Mouse (Mus musculus) hindbrain, embryonic 16.5 days (tissue): ENCODE results near the gene Prdx6. TPM values are rescaled to one million over a fixed set of nuclear protein-coding genes. Genes with fewer than 3 reads are reported as not detected.
"Not testable (repeated sequence)": the region's sequence is repeated elsewhere in the genome, so short reads cannot be mapped to it uniquely, and the experiment has no call there.

ENCODE experiments used
- ATAC-seq: fragments of 200-750 bp; cut with Nextera tagmentation; 2 replicates; pipeline ENCODE4 v1.8.0; 2017; ENCODE audit warnings: moderate TSS enrichment, moderate library complexity
- H3K27ac ChIP-seq: fragments of 300-500 bp; sonication (generic); 2 replicates; pipeline ENCODE4 v1.5.1; 2014; ENCODE audit warnings: low read depth, mild to moderate bottlenecking, control low read depth, low read length, moderate library complexity
- H3K27me3 ChIP-seq: fragments of 300-500 bp; sonication (generic); replicated peaks from 2 replicates; pipeline ENCODE4 v1.6.1; 2014; ENCODE audit warnings: low read length; ENCODE audit not compliant: control insufficient read depth, insufficient read depth
- H3K36me3 ChIP-seq: fragments of 300-500 bp; sonication (generic); 2 replicates; pipeline ENCODE4 v1.6.1; 2014; ENCODE audit warnings: mild to moderate bottlenecking, low read length, moderate library complexity, mixed read lengths; ENCODE audit not compliant: control insufficient read depth, insufficient read depth
- H3K4me1 ChIP-seq: fragments of 300-500 bp; sonication (generic); 2 replicates; pipeline ENCODE4 v1.6.1; 2014; ENCODE audit warnings: low read depth, low read length; ENCODE audit not compliant: control insufficient read depth, insufficient read depth
- H3K4me2 ChIP-seq: fragments of 300-500 bp; sonication (generic); 2 replicates; pipeline ENCODE4 v1.6.1; 2014; ENCODE audit warnings: mild to moderate bottlenecking, low read length, control low read depth, moderate library complexity
- H3K4me3 ChIP-seq: fragments of 300-500 bp; sonication (generic); 2 replicates; pipeline ENCODE4 v1.5.1; 2014; ENCODE audit warnings: mild to moderate bottlenecking, low read length, control low read depth, moderate library complexity
- H3K9ac ChIP-seq: fragments of 300-500 bp; sonication (generic); 2 replicates; pipeline ENCODE4 v1.6.1; 2014; ENCODE audit warnings: low read depth, mild to moderate bottlenecking, control low read depth, low read length, moderate library complexity
- H3K9me3 ChIP-seq: fragments of 300-500 bp; sonication (generic); 2 replicates; pipeline ENCODE4 v1.6.1; 2014; ENCODE audit warnings: mild to moderate bottlenecking, low read length, moderate library complexity; ENCODE audit not compliant: control insufficient read depth
- WGBS: fragments of 180-500 bp; shearing (Covaris S2); extraction: QIAGEN DNeasy Blood & Tissue Kit; methylation state at CpG from one replicate; pipeline ENCODE4 v1.1.7; 2014; 5-methylcytosine and 5-hydroxymethylcytosine counted together
- polyA plus RNA-seq: library from polyadenylated mRNA; unstranded; fragments of >200 nt; fragmentation: Nextera tagmentation; extraction: Ambion mirVana; gene quantifications from 2 replicates; pipeline ENCODE4 v1.2.1, GENCODE M21; 2015

Gene Prdx6
- polyA plus RNA-seq, 1 experiment from 2014 or later: 208 TPM

- not testable (repeated sequence) for H3K4me1 ChIP-seq, ATAC-seq, H3K36me3 ChIP-seq, H3K27me3 ChIP-seq, H3K9me3 ChIP-seq
- Histone ChIP-seq H3K9ac (peak overlapping the region; percentile 35), H3K4me2 (peak overlapping the region; percentile 77), H3K4me3 (peak overlapping the region; percentile 41), H3K27ac (peak overlapping the region; percentile 52)
- 41% methylated on average over 11 of the region's 11 CpGs for WGBS
These were observed 54.7 kb downstream of the Prdx6 start for GRCm38 (mm10) chr1:161196364-161196763.

- H3K27me3 ChIP-seq: no peaks in the 10 kb centered on the region
- no peaks in the 10 kb centered on the region for H3K9me3 ChIP-seq
- peak overlapping the region; percentile 41 for H3K4me3 ChIP-seq
- peak overlapping the region; percentile 35 for H3K9ac ChIP-seq
- peak; percentile 96 for ATAC-seq
- peaks cover 4% of the 10 kb centered on the region; the same call in 1 of the 2 replicates for H3K4me1 ChIP-seq
- peak overlapping the region; percentile 52 for H3K27ac ChIP-seq
- under 1% methylated on average over 16 of the region's 16 CpGs for WGBS
- peak overlapping the region; percentile 77 for H3K4me2 ChIP-seq
- no peaks in the 10 kb centered on the region for H3K36me3 ChIP-seq
These were observed 55.3 kb downstream of the Prdx6 start for GRCm38 (mm10) chr1:161195541-161196351.

GRCm38 (mm10) chr1:161190253-161190910, 60.6 kb downstream of the Prdx6 start:
- Histone ChIP-seq H3K4me3 (no peak overlapping the region), H3K36me3 (no peaks in the 10 kb centered on the region), H3K27ac (no peak overlapping the region), H3K4me1 (no peaks in the 10 kb centered on the region), H3K27me3 (no peaks in the 10 kb centered on the region), H3K4me2 (no peak overlapping the region), H3K9ac (no peak overlapping the region), H3K9me3 (0 out of 2 replicates have a peak, but pooled peaks cover 2% of the 10 kb centered on the region)
- ATAC-seq: no peak
- 80% methylated on average over 9 of the region's 9 CpGs for WGBS

Other genes starting within 250 kb of the Prdx6 start
- 9.6 and 11.8 TPM in 2 replicates for gene Zbtb37, start 216.4 kb downstream of the Prdx6 start, polyA plus RNA-seq
- 28.5 and 29.0 TPM in 2 replicates for gene Dars2, start 180.6 kb downstream of the Prdx6 start, polyA plus RNA-seq
- 10.4 and 11.7 TPM in 2 replicates for gene Cenpl, start 180.5 kb downstream of the Prdx6 start, polyA plus RNA-seq
- gene Klhl20, start 119.7 kb downstream of the Prdx6 start, polyA plus RNA-seq: 17.2 and 21.1 TPM in 2 replicates
- 29.8 and 32.0 TPM in 2 replicates for gene Ankrd45, start 108.5 kb downstream of the Prdx6 start, polyA plus RNA-seq
- 0.87 and 1.1 TPM in 2 replicates for gene Tex50, start 91.9 kb downstream of the Prdx6 start, polyA plus RNA-seq
- not detected in 2 replicates for gene Tnfsf4, start 144.2 kb upstream of the Prdx6 start, polyA plus RNA-seq
- 0.12 TPM in 1 of 2 replicates, not detected in the other for gene Tnfsf18, start 243.4 kb upstream of the Prdx6 start, polyA plus RNA-seq